Mouse (Mus musculus): ENCODE data around the gene Taf8.
A peak's percentile ranks its signal among the peaks of the same experiment; 100 is the strongest.

The Taf8 gene

DNA sequence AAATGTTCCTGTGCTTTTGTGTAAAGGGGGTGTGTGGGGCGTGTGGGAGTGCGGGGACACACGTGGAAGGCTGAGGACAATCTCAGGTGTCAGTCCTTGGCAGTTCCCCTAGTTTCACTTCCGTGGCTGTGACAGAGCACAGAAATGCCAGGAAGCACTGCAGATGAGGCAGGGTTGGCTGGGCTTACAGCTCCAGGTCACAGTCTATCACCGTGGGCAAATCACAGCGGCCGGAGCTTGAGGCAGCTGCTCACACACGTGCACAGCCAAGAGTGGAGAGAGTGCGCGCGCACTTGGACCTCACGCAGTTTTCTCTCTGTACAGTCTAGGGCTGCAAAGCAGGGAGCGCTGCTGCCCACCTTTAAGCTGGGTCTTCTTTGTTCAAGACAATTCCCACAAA lies 43.8 kb downstream of the Taf8 start:
- DNase-seq (ENCODE audit: low read depth): no peak

DNA sequence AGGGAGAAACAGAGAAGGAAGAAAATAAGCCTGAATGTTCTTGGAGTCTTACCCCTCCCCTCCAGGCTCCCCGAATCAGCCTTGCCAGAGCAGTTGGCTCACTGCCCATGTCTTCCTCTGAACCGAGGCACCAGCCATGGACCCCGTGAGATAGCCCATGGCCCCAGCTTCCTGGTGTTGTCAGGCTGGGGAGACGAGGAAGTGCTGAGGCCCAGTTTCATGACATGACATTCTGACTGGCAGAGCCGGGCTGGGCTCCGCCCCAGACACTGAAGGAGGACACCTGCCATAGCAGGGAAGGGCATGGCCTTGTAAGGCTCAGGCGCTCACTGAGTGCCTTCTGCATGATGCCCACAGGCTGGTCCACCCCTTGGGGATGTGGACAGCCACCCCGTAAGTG lies 47.4 kb downstream of the Taf8 start:
- no peak for DNase-seq (ENCODE audit: low read depth)

DNA sequence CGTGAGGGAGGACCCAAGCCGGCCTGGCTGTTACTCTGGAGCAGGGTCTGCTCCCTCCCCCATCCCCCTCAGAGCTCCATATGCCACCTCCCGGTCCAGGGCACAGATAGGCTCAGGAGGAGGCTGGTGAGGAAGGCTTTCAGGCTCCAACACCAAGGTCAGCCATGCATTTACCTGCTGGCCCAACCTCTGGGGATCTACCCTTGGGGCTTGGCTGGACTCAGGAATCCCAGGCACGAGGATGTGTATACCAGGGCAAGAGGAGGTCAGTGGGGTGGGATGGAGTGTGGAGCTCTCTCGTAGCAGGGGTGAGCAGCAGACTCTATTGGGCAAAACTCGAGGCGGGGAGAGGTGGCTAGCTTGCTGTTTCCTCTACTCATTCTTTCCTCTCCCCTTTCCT lies 49.2 kb downstream of the Taf8 start:
- no peak for DNase-seq (ENCODE audit: low read depth)

DNA sequence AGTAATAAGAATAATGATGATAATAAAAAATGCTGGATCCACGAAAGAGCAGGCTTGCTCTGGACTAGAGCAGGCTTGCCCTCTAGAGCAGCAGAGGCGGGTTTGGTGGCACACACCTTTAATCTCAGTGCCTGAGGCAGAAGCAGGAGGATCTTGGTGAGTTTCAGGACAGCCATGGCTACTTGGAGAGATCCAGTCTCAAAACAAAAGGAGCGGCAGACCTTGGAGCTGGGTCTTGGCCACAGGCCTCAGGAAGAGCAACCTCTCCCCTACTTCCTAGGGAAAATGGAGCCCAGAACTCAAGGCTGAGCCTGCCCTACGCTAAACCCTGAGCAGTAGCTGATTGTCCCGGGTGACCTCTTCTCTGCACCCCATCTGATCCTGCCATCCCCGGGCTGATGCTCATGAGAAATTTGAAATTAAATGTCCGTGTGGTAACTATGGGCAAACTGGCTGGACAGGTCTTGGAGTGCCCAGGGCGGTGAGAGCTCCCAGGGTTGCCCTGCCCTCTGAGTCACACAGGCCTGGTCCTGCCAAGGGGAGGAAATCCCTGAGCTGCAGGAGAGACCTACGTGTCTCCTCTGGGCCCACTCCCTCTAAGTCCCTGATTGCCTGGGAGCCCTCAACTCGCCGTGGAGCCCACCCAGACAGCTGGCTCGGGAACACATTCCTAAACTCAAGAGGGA lies 51.1 kb downstream of the Taf8 start:
- no peak for DNase-seq (ENCODE audit: low read depth)

DNA sequence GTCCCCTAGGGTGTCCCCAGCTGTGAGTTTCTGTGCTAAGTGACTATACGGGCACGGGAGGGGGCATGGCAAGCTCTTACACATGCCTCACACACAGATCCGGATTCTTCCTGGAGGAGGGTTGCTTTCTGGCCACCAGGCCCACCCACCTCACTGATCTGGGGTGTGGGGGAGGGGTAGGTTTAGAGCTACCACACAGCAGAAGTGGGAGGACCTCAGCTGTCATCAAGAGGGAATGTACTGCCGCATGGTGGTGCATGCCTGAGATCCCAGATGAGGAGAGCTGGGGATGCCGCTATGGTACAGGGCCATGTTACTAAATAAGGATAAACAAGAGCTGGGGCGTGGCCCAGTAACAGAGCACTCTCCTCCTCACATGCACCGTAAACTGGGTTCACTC lies 51.9 kb downstream of the Taf8 start:
- DNase-seq (ENCODE audit: low read depth): no peak

DNA sequence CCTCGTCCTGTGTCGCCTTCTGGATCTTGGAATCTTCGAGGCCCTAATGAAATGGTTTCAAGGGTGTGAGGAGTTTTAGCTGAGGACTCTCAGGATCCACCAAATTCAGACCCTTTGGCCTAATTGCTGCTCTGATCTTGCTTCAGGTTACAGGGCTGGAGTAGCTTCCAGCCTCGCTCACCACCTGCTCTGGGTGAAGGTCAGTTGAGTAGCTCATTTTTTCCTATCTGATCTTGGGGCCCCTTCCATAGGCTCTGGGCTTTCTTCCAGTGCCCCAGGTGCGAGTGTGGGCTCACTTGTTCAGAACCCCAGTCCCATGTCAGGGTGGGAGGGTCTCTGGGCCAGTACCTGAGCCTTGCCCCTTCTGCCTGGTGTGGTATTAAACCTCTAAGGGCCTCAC lies 52.7 kb downstream of the Taf8 start:
- no peak for DNase-seq (ENCODE audit: low read depth)

DNA sequence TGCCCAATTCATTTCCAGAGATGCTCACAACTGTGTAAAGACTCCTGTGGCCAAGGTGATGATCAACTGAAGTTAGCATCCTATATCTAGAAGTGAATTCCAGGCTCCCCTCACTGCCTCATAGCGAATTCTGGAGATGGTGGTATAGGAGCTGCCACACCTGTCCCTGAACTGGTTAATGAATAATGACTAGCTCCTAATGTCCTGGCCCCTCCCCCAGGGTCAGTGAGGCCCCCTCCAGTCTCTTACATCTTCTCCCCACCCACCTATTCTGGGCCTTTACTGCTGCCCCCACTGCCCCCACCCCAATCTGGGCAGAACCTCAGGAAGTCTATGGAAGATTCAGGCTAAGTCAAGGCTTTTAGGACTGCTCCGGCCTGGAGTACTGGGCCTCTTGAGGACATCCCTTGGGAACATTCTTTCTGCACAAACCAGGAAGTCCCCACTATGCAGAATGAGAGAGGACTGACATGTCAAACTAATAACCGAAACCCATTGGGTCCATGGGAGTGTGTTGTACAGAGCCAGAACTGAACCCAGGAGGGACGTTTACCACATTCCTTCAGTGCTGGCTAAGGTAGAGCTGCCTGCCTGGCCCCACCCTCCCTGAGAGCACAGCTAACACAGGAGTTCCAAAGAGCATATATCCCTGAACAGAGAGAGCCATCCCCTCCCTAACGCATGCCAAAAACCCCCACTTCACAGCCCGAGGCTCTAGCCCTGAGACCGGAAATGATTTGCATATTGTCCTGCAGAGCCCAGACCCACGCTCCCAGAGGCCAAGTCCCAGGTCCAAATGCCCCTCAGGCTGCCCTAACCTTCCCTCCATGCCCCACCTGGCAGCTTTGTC lies 53.3 kb downstream of the Taf8 start:
- no peak for DNase-seq (ENCODE audit: low read depth)

DNA sequence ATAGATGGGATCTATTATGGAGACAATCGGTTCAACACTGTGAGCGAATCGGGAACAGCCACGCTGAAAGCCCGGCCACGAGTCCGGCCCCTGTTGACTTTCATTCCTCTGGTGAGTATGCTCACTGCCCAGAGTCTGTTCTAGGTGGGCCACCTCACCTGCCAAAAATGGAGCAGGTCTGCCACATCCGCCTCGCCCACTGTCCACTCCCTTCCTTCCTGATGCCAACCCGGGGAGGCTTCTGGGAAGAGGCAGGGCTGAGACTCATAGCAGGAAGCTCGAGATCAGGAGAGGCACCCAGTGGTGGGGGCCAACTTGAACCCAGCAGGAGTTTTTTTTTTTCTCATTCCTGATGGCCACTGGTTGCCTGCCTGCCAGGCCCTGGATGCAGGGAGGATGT lies 55.5 kb downstream of the Taf8 start:
- no peak for DNase-seq (ENCODE audit: low read depth)

DNA sequence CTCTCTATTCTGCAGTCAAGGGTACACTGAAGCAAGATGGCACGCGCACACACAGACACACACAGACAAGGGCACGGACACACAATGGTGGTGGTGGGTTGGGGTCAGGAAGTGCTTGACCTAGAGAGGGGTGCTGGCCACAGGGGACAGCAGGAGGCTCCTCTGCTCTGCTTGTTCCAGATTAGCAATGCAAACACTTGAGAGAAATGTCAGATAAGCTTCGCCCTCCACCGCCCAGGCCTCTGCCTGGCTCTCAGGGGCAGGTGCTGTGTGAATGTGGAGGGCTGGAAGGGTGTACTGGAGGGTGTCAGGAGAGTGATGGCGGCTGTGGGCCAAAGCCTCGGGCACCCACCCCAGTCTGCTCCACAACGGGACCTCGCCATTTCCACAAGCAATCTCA lies 56.1 kb downstream of the Taf8 start:
- no peak for DNase-seq (ENCODE audit: low read depth)

DNA sequence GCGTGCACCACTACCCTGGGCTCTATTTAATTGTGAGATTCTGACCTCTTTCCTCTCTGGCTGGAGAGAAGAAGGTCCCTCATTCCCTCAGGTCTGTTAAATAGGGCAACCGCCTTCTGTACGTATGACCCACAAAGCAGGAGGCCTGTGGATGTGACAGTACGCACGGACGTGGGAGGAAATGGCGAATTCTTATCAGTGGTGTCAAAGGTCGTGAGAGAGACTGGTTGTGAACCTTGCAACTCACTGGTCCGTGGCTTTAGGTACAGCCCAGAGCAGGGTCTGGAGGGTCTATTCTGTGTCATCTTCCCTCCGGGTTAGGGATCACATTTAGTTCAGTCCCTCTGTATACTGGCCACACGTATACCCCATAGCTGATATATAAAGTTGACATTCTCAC lies 56.6 kb downstream of the Taf8 start:
- DNase-seq (ENCODE audit: low read depth): no peak

DNA sequence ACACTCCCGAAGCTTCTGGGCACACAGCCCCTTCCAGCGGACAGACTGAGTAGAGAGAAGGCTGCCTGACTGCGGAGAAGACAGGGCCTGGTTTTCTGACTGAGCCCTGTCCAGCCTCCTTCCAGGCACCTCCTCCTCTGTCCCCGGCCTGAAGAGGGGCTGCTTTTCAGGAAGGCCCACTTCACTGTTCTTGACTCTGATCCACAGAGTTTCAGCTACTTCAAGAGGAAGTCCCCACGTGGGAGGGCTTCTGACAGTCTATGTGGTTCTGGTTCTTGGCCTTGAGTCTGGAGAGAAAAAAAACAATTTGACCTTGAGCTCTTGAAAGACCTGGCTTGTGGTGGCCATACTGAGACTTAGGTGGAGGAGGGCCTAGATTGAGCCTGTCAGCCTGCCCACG lies 58.0 kb downstream of the Taf8 start:
- DNase-seq (ENCODE audit: low read depth): no peak

DNA sequence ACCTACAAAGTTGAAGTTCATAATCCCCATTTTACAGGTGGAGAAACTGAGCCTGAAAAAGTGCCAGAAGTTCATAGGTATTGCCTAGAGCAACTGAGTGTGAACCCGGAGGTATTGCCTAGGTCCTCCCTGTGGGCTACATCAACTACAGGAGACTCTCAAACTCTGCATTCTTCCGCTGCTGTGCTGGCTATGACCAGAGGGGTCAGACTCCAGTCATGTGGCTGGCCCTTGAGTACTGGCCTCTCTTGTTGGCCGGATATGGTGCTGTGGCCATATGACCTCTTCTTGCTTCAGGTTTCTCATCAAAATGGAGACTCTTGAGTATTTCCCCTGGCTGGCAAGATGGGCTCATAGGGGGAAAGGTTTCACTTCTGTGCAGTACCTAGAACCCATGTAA lies 59.8 kb downstream of the Taf8 start:
- DNase-seq (ENCODE audit: low read depth): no peak

DNA sequence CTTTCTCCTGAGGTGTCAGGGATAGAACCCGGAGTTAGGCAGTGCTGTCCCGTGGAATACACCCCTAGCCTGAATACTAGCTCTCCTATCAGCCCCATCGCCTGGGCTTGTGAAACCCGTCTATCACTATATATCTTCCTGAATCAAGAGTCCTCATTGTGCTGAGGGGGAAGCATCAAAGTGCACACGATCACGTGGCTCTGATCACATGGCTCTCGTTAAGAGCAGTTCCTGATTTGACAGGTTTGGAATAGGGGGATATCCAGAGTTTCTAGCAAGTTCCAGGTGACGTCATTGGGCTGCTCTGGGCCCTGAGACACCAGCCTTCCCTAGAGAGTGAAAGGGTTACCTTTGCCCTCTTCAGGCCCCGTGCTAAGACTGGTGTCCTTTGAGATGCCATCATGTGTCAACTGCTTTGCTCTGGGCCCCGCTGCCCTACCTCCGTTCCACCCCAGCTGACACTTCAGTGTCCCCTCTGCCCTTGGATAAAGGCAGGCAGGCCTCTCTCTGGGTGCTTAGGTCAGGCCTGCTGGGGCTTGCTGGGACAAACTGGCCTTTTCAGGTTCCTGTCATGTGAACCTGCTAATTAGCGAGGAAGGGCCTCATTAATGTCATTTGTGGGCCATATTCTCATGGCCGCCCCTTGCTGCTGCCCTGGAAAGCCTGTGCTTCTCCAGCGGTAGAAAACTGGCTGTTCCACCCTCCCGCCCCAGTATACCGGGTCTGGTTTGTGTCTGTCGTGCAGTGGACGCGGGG lies 60.6 kb downstream of the Taf8 start:
- DNase-seq (ENCODE audit: low read depth): no peak

DNA sequence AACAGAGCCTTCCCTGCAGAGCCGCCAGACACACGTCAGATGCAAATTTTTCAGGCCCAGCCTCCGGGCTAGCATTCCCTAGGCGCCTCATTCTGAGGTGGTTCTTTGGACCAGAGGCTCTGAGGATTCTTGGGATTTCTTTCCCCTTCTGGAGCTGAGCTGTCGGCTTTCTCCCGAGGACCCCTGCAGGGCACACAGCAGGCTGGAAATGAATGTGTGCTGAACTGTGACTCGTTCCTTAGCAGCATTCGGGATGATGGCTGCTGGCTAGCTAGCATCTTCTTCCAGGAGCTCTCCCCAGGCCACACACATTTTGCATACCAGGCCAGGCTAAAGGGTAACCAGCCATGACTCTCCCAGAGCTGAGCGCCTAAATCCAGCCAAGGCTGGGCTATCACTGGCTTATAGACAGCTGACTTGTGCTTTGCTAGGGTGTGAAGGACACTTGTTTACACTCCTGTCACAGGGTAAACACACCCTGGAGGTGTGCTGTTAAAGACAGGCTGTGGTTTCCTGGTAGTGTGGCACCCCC lies 61.7 kb downstream of the Taf8 start:
- no peak for DNase-seq (ENCODE audit: low read depth)

DNA sequence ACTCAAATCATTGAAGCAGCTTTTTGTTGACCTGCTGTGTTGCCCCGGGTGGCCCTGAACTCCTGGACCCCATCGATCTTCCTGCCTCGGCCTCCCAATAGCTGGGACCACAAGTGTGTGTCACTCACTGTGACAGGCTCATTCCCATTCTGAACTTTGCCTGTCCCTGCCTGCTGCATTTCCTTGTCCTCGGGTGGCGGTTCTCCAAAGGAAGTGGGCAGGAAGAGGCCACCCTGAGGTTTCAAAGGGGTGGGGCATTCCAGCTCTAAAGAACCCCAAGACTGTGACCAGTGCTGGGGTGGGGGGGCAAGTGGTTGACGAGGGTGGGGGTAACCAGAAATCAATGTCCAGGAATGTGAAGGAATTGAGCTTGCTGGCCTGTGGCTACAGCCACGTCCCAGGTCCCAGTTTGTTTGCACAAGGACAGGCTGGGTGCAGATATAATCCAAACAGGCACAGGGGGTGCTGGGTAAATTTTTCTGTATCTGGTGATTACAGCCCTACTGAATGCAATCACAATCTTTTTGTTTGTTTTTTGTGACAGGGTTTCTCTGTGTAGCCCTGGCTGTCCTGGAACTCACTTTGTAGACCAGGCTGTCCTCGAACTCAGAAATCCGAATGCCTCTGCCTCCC lies 62.6 kb downstream of the Taf8 start:
- DNase-seq (ENCODE audit: low read depth): peak; percentile 11

DNA sequence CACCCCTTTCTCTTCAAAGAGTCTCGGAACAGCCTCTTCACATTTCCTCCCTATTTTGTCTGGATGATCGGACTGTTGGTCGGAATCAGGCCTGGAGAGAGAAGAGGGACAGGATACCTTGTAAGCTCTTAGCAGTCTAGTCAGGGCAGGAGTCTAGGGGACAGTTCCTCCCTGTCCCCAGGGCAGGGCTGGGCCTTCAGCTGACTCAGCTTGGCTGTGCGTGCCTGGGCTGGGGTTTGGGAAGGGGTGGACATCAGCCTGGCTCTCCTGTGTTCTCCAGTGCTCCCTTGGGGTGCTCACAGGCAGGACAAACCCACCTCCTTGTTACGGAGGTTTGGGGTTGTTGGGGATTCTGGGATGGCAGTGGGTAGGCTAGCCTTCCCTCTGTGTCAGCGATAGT lies 63.5 kb downstream of the Taf8 start:
- DNase-seq (ENCODE audit: low read depth): no peak

DNA sequence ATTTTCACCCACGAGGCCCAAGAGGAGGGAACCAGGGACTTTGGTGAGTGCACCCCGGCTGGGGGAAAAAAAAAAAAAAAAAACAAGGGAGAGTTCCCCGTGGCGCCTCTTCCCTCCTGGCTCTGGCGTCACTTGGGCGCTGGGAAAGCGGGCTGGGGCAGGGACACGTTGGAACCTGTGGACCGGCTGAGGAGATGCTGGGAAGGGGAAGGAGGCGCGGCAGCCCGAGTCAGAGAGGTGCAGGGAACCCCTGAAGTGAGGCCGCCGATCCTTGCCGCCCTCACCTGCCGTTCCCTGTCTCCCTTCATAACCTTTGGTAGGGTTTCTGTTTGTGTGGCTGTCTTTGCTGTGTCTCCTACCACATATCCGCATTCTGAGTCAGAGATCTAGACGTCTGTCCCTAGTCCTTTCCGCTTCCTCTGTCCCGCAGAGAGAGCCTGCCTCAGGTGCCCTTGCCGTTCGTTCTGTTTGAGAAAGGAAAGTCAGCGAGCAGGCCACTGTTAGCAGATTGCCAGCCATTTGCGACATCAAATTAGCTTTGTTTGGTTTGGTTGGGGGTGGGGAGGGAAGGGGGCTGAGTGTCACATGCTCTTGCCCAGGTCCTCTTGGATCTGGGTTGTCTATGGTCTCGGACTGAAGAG lies 65.1 kb downstream of the Taf8 start, which contains the start of gene 1700001C19Rik:
Gene 1700001C19Rik, minus strand, starts transcription at position 470 of the 641 bp plus-strand sequence.
- peak; percentile 49 for DNase-seq (ENCODE audit: low read depth)

DNA sequence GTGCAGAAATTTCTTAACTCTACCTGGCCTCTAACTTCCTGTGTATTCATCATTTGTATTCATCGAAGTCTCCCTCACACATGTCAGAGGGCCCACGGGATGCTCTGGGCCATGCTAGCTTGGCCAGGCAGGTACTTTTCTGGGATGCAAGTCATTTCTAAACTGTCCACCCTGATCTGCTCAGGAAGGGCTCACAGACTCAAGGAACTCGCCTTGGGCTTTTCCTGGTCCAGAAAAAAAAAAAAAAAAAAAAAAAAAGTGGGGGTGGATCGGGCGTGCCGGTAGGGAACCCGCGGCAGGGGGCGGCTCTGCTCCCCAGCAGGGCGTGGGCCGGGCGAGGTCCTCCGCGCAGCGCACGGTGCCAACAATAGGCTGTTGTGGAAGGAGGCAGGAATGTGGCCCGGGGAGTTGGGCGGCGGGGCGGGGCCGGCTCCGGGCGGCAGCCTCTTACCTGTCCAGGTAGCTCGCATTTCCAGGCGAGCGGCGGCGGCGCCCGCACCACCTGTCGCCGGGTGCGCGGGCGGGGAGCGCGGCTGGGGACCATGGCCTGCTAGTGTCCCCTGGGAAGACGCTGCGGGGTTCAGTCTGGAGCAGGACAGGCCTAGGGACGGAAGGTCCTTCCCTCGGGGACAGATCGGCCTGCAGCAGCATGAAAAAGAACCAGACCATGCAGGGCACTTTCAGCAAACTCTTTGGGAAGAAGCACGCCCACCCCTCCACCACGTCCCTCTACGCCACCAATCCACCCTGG lies 65.8 kb downstream of the Taf8 start, which contains the start of gene AI661453:
Gene AI661453, plus strand, starts transcription at position 460 of the 751 bp plus-strand sequence.
- DNase-seq (ENCODE audit: low read depth): peak; percentile 16

All from induced T-regulatory cell, adult 2 months (primary cell).